Mouse (Mus musculus): ENCODE measurements around the gene Errfi1.

The Errfi1 gene

GRCm38 (mm10) chr4:150887903-150888302, 34.2 kb downstream of the Errfi1 start:
- DNase-seq: no peak

GRCm38 (mm10) chr4:150888492-150888891, 34.8 kb downstream of the Errfi1 start:
- peak; percentile 4 for DNase-seq

GRCm38 (mm10) chr4:150889273-150889954, 35.7 kb downstream of the Errfi1 start:
- peak; percentile 38 for DNase-seq

GRCm38 (mm10) chr4:150889955-150890315, 36.2 kb downstream of the Errfi1 start:
- peak; percentile 31 for DNase-seq

GRCm38 (mm10) chr4:150891308-150891707, 37.6 kb downstream of the Errfi1 start:
- no peak for DNase-seq

GRCm38 (mm10) chr4:150894718-150895501, 41.2 kb downstream of the Errfi1 start:
- DNase-seq: peak; percentile 32

- DNase-seq: no peak
These were observed 43.3 kb downstream of the Errfi1 start for GRCm38 (mm10) chr4:150896896-150897624.

- DNase-seq: peak; percentile 74
These were observed 45.1 kb downstream of the Errfi1 start for GRCm38 (mm10) chr4:150898716-150899365.

- peak; percentile 49 for DNase-seq
These were observed 46.8 kb downstream of the Errfi1 start for GRCm38 (mm10) chr4:150900486-150900885.

- peak; percentile 81 for DNase-seq
These were observed 47.9 kb downstream of the Errfi1 start for GRCm38 (mm10) chr4:150901651-150902050.

- DNase-seq: peak; percentile 70
These were observed 48.3 kb downstream of the Errfi1 start for GRCm38 (mm10) chr4:150902062-150902461.

GRCm38 (mm10) chr4:150903091-150903742, 49.5 kb downstream of the Errfi1 start:
- peak; percentile 72 for DNase-seq

GRCm38 (mm10) chr4:150907099-150907498, 53.4 kb downstream of the Errfi1 start:
- peak; percentile 12 for DNase-seq

GRCm38 (mm10) chr4:150908512-150908911, 54.8 kb downstream of the Errfi1 start:
- peak; percentile 18 for DNase-seq

- peak; percentile 96 for DNase-seq
These were observed 55.9 kb downstream of the Errfi1 start for GRCm38 (mm10) chr4:150909451-150910156.

GRCm38 (mm10) chr4:150910164-150910951, 56.6 kb downstream of the Errfi1 start:
- DNase-seq: no peak

GRCm38 (mm10) chr4:150913743-150914142, 60.0 kb downstream of the Errfi1 start:
- DNase-seq: no peak

- peak; percentile 97 for DNase-seq
These were observed 60.6 kb downstream of the Errfi1 start, which contains the start of the genes Park7 and Tnfrsf9 for GRCm38 (mm10) chr4:150914290-150914733. Park7 (minus strand) TSS chr4:150914437. Tnfrsf9 (plus strand) TSS chr4:150914562.

GRCm38 (mm10) chr4:150915181-150915906, 61.6 kb downstream of the Errfi1 start:
- no peak for DNase-seq

Measured in kidney, adult 18-20 months (tissue).